Mouse (Mus musculus) limb, embryonic 11.5 days (tissue): ENCODE results near the gene Tnfsf13. TPM values are rescaled to one million over a fixed set of nuclear protein-coding genes. Genes with fewer than 3 reads are reported as not detected.
"Not testable (repeated sequence)": the region's sequence is repeated elsewhere in the genome, so short reads cannot be mapped to it uniquely, and the experiment has no call there.

Experiments
- ATAC-seq: fragments of 200-750 bp; cut with Nextera tagmentation; 2 replicates; pipeline ENCODE4 v1.8.0; 2017; ENCODE audit warnings: low read depth; ENCODE audit not compliant: insufficient number of reproducible peaks, low FRiP score, low TSS enrichment
- DNase-seq: peaks from one replicate; pipeline ENCODE4 v3.0.0-alpha.2; 2015; ENCODE audit warnings: low spot score
- H3K27ac ChIP-seq: fragments of 300-500 bp; sonication (generic); replicated peaks from 2 replicates; pipeline ENCODE4 v1.5.1; 2014; ENCODE audit warnings: low read depth, mild to moderate bottlenecking, low read length
- H3K27me3 ChIP-seq: fragments of 300-500 bp; sonication (generic); 2 replicates; pipeline ENCODE4 v1.6.1; 2014; ENCODE audit warnings: mild to moderate bottlenecking, low read length, mixed read lengths; ENCODE audit not compliant: control insufficient read depth, insufficient read depth
- H3K36me3 ChIP-seq: fragments of 300-500 bp; sonication (generic); 2 replicates; pipeline ENCODE4 v1.6.1; 2014; ENCODE audit warnings: mild to moderate bottlenecking, low read length, moderate library complexity, mixed read lengths; ENCODE audit not compliant: control insufficient read depth, insufficient read depth
- H3K4me1 ChIP-seq: fragments of 300-500 bp; sonication (generic); 2 replicates; pipeline ENCODE4 v1.6.1; 2014; ENCODE audit warnings: low read length, mixed read lengths; ENCODE audit not compliant: control insufficient read depth, insufficient read depth
- H3K4me2 ChIP-seq: fragments of 300-500 bp; sonication (generic); 2 replicates; pipeline ENCODE4 v1.6.1; 2014; ENCODE audit warnings: low read depth, mild to moderate bottlenecking, moderate library complexity; ENCODE audit not compliant: severe bottlenecking
- H3K4me3 ChIP-seq: fragments of 300-500 bp; sonication (generic); 2 replicates; pipeline ENCODE4 v1.5.1; 2014; ENCODE audit warnings: low read depth, low read length
- H3K9ac ChIP-seq: fragments of 300-500 bp; sonication (generic); 2 replicates; pipeline ENCODE4 v1.6.1; 2014; ENCODE audit warnings: mild to moderate bottlenecking, low read length
- H3K9me3 ChIP-seq: fragments of 300-500 bp; sonication (generic); 2 replicates; pipeline ENCODE4 v1.6.1; 2016; ENCODE audit warnings: low read length; ENCODE audit not compliant: control insufficient read depth
- WGBS: fragments of 180-500 bp; shearing (Covaris S2); extraction: QIAGEN DNeasy Blood & Tissue Kit; methylation state at CpG from one replicate; pipeline ENCODE4 v1.1.7; 2014; 5-methylcytosine and 5-hydroxymethylcytosine counted together
- polyA plus RNA-seq: library from polyadenylated mRNA; unstranded; fragments of >200 nt; fragmentation: Nextera tagmentation; extraction: Ambion mirVana; gene quantifications from 2 replicates; pipeline ENCODE4 v1.2.1, GENCODE M21; 2014

Tnfsf13 gene
- polyA plus RNA-seq, result not detected in 2 replicates

DNA sequence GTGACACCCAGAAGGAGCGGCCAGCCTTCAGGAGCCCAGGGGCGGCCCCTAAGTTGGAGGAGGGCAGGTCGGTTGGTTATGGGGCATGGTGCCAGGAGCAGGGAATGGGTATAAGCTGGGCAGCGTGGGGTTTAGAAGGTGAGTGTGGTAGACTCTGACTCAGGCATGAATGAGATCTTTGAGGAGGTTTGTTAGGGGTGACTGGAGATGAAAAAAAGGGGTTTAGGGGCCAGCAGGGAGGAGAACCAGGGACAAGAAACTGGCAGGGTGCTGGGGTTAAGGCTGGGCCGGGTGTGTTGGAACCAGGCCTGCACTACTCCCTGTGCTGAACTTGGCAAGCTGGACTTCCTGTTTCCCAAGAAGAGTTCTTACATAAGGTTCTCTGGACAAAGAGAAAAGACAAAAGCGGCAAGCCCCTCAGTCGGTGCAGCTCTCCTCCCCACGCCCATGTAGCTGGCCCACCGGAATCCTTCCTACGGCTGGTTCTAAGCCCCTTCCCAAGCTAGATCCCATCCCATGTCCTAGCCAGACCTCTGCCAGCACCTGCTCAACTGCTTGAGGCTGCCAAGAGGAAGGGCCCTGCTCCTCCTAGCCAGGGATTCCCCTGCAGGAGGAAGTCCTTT, at the start of gene Tnfsf13:
Gene Tnfsf13 (minus strand): TSS at position 259 of the 623 bp plus-strand sequence.
- Histone ChIP-seq H3K27me3 (no peaks in the 10 kb centered on the region), H3K9me3 (no peaks in the 10 kb centered on the region), H3K4me2 (no peak within 1 kb of the TSS; the same call in 1 of the 2 replicates), H3K4me1 (0 out of 2 replicates have a peak, but pooled peaks cover 4% of the 10 kb centered on the region), H3K27ac (no peak within 1 kb of the TSS), H3K9ac (peak within 1 kb of the TSS; percentile 32; the same call in 1 of the 2 replicates), H3K36me3 (no peaks in the 10 kb centered on the region), H3K4me3 (no peak within 1 kb of the TSS)
- no peak for DNase-seq
- 83% methylated on average over 10 of the region's 10 CpGs for WGBS
- ATAC-seq, result no peak

DNA sequence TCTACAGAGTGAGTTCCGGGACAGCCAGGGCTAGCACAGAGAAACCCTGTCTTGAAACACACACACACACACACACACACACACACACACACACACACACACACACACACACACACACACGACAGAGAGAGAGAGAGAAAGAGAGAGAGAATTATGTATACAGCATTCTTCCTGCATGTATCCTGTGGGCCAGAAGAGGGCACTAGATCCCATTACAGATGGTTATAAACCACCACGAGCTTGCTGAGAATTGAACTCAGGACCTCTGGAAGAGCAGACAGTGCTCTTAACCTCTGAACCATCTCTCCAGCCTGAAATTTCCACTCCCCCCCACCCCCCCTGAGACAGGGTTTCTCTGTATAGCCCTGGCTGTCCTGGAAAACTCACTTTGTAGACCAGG, 45.8 kb upstream of the Tnfsf13 start:
- H3K27ac ChIP-seq, H3K9ac ChIP-seq, H3K9me3 ChIP-seq, H3K4me3 ChIP-seq, H3K4me2 ChIP-seq, ATAC-seq, H3K27me3 ChIP-seq, DNase-seq, H3K4me1 ChIP-seq: not testable (repeated sequence)
- WGBS, result 87% methylated on average over 2 of the region's 3 CpGs
- H3K36me3 ChIP-seq, result peaks cover 23% of the 10 kb centered on the region

DNA sequence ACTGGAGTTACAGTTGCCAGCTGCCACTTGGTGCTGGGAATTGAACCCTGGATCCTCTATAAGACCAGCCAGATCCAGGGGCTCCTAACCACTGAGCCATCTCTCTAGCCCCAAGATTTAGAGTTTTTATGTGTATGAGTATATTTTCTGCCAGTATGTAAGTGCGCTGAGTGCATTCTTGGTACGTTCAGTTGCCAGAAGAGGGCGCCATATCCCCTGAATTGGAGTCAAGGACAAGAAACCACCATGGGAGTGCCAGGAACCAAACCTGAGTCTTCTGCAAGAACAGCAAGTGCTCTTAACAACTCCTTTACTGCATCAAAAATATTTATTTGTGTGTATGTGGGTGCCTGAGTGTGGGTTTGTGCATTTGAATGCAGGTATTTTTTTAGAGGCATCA, 43.5 kb upstream of the Tnfsf13 start:
- Histone ChIP-seq H3K9me3 (no peaks in the 10 kb centered on the region), H3K36me3 (peaks cover under 1% of the 10 kb centered on the region; the same call in 1 of the 2 replicates), H3K4me2 (no peak overlapping the region), H3K27me3 (no peaks in the 10 kb centered on the region), H3K4me1 (no peaks in the 10 kb centered on the region), H3K9ac (no peak overlapping the region), H3K27ac (no peak overlapping the region), H3K4me3 (no peak overlapping the region)
- ATAC-seq (no peak), DNase-seq (peak; percentile 74)
- 23% methylated on average over 3 of the region's 3 CpGs for WGBS

DNA sequence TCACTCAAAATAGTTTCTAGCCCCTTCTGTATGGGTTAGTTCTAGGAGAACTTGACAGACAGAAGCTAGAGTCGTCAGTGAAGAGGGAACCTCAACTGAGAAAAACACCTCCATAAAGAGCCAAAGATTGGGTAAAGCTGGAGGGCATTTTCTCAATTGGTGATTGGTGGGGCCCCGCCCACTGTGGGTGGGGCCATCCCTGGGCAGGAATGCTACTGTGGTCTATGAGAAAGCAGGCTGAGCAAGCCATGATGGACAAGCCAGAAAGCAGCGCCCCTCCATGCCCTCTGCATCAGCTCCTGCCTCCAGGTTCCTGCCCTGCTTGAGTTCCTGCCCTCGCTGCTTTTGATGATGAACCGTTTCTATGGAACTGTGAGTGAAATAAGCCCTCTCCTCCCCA, 40.4 kb upstream of the Tnfsf13 start:
- Histone ChIP-seq H3K36me3 (no peaks in the 10 kb centered on the region), H3K4me2 (no peak overlapping the region), H3K4me3 (no peak overlapping the region), H3K9me3 (no peaks in the 10 kb centered on the region), H3K27ac (no peak overlapping the region), H3K4me1 (no peaks in the 10 kb centered on the region), H3K27me3 (no peaks in the 10 kb centered on the region), H3K9ac (no peak overlapping the region)
- DNase-seq (no peak), ATAC-seq (no peak)
- 38% methylated on average over 5 of the region's 5 CpGs for WGBS

DNA sequence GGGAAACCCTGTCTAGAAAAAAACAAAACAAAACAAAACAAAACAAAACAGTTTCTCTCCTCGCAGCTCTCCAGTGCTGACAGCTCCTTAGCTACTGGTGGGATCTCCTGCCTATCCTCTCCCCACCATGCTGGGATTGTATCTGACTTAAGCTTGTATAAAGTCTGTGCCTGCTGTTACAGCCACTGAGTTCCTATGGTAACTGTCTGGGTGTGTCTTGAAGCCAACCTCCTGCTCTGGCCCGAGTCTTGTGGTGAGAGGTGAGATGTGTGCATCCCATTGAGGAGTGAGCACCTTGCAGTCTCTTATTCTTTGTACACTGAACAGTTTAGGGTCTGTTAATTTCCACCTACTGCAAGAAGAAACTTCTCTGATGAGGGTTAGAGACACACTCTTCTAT, 37.5 kb upstream of the Tnfsf13 start:
- DNase-seq (no peak), ATAC-seq (no peak)
- Histone ChIP-seq H3K27ac (no peak overlapping the region), H3K9ac (no peak overlapping the region), H3K4me3 (no peak overlapping the region), H3K27me3 (no peaks in the 10 kb centered on the region), H3K36me3 (no peaks in the 10 kb centered on the region), H3K9me3 (no peaks in the 10 kb centered on the region), H3K4me2 (no peak overlapping the region), H3K4me1 (peaks cover 2% of the 10 kb centered on the region; the same call in 1 of the 2 replicates)
- WGBS, result 53% methylated on average over 2 of the region's 2 CpGs

DNA sequence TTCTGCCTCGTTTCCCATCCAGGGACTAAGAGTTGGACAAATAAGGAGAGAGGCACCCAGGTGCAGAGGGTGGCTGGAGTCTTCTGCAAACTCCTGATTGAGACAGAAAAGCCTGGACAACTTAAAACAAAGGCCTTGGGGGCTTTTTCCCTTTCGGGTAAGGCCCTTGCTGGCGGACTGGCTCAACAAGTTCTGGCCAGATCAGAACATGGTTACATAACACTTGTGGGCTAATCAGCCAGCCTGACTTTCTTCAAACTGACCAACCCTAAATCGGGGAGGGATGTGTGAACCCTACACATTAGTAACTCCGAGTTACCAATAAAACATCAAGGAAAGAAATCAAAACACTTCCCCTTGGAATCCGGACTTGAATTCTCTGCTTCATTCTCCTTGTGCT, 35.3 kb upstream of the Tnfsf13 start:
- Histone ChIP-seq H3K27me3 (no peaks in the 10 kb centered on the region), H3K4me3 (no peak overlapping the region), H3K4me1 (peaks cover 5% of the 10 kb centered on the region; the same call in 1 of the 2 replicates), H3K9me3 (no peaks in the 10 kb centered on the region), H3K36me3 (no peaks in the 10 kb centered on the region), H3K27ac (no peak overlapping the region), H3K9ac (no peak overlapping the region), H3K4me2 (no peak overlapping the region)
- ATAC-seq (no peak), DNase-seq (no peak)
- WGBS, result 74% methylated on average over 6 of the region's 6 CpGs

DNA sequence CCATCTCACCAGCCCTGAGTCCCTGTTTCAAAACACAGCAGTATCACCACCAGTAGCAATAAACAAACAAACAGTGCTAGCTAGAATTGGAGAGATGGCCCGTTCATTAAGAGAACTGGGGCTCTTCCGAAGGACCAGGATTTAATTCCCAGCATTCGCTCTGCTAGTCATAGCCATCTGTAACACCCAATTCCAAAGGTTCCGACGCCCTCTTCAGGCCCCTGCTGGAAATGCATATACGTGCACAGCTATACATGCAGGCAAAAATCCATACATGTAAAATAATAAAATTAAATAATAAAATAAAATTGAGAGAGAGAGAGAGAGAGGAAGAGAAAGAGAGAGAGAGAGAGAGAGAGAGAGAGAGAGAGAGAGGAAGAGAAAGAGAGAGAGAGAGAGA, 33.8 kb upstream of the Tnfsf13 start:
- ATAC-seq, result no peak
- Histone ChIP-seq H3K27ac (no peak overlapping the region), H3K9ac (no peak overlapping the region), H3K4me1 (peaks cover 8% of the 10 kb centered on the region; the same call in 1 of the 2 replicates), H3K4me2 (no peak overlapping the region), H3K36me3 (no peaks in the 10 kb centered on the region), H3K9me3 (no peaks in the 10 kb centered on the region), H3K4me3 (no peak overlapping the region), H3K27me3 (no peaks in the 10 kb centered on the region)
- DNase-seq, result no peak
- WGBS, result 74% methylated on average over 6 of the region's 6 CpGs

DNA sequence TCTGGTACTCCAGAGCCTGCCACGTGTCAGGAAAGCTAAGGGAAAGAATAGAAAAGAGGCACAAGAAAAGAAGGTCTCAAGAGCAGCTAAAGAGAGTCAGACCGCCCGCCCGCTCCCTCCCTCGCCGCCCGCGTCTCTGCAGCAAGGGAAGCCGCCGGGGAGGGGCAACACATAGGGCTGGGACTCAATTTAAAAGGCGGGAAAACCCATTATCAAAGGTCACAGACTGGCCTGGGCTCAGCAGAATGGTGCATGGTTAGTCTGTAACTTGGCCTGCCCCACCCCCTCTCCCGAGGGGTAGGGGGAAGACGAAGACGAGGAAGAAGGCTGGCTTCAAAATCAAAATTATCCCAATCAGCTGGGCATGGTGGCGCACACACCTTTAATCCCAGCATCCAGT, 33.1 kb upstream of the Tnfsf13 start:
- Histone ChIP-seq H3K27me3 (no peaks in the 10 kb centered on the region), H3K27ac (no peak overlapping the region), H3K4me2 (no peak overlapping the region), H3K36me3 (no peaks in the 10 kb centered on the region), H3K4me1 (peaks cover 8% of the 10 kb centered on the region; the same call in 1 of the 2 replicates), H3K9me3 (no peaks in the 10 kb centered on the region), H3K9ac (no peak overlapping the region), H3K4me3 (no peak overlapping the region)
- no peak for ATAC-seq
- 26% methylated on average over 15 of the region's 15 CpGs for WGBS
- peak; percentile 45 for DNase-seq

DNA sequence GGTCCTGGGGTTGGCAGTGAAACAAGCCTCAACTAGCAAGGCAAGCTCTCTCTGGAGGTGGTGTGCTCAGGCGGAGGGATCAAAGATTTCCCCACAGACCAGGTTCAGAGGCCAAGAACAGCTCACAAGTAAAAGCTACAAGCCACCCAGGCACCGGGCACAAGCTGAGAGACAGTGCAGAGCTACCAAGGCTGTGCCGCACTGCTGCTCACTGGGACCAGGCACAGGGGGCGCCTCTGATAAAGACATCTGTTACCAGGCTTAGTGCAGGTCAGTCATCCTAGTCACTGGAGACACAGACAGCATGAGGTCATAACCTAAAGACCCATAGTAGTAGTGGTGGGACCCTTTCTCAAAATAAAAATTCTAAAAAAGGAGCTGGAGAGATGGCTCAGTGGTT, 31.4 kb upstream of the Tnfsf13 start:
- WGBS, result 53% methylated on average over 4 of the region's 4 CpGs

More for the DNA sequence above, 31.4 kb upstream of the Tnfsf13 start:
- ATAC-seq (no peak), DNase-seq (no peak)
- Histone ChIP-seq H3K9me3 (no peaks in the 10 kb centered on the region), H3K27ac (no peak overlapping the region), H3K27me3 (no peaks in the 10 kb centered on the region), H3K4me2 (no peak overlapping the region), H3K9ac (no peak overlapping the region), H3K4me3 (no peak overlapping the region), H3K36me3 (no peaks in the 10 kb centered on the region), H3K4me1 (peaks cover 8% of the 10 kb centered on the region; the same call in 1 of the 2 replicates)
